Mouse (Mus musculus) megakaryocyte-erythroid progenitor cell, adult 5-6 weeks (primary cell): ENCODE results near the gene Chtop. TPM values are rescaled to one million over a fixed set of nuclear protein-coding genes. Genes with fewer than 3 reads are reported as not detected.
A peak's percentile ranks its signal among the peaks of the same experiment; 100 is the strongest.

Source experiments
- ATAC-seq: replicated peaks from 2 replicates; pipeline ENCODE4 v1.8.0; 2016; ENCODE audit warnings: mild to moderate bottlenecking, inconsistent platforms; ENCODE audit not compliant: severe bottlenecking, poor library complexity, low FRiP score, low TSS enrichment
- total RNA-seq, 2 experiments: library from RNA; stranded (forward) in 1 of 2; stranded (reverse) in 1 of 2; fragments of 200-1000, 215-1000 nt in 1 of 2; fragments of >200 nt in 1 of 2; fragmentation: Nextera tagmentation in 1 of 2; gene quantifications; 2 replicates each; pipeline ENCODE4 v1.2.3; 2014 to 2017

The Chtop gene
- total RNA-seq (2014; fragmentation: Nextera tagmentation) (122 and 154 TPM in 2 replicates), total RNA-seq (2017) (118 and 119 TPM in 2 replicates)

GRCm38 (mm10) chr3:90508950-90509746, at the start of gene Chtop:
TSS of gene Chtop (minus strand) at chr3:90509498.
- ATAC-seq = peak; percentile 78

- ATAC-seq = no peak
These were observed 46.7 kb upstream of the Chtop start for GRCm38 (mm10) chr3:90555954-90556353.

GRCm38 (mm10) chr3:90552231-90552630, 42.9 kb upstream of the Chtop start:
- ATAC-seq = no peak

GRCm38 (mm10) chr3:90550421-90550790, 41.1 kb upstream of the Chtop start:
- no peak for ATAC-seq

GRCm38 (mm10) chr3:90549676-90550420, 40.5 kb upstream of the Chtop start:
- ATAC-seq = no peak

- no peak for ATAC-seq
These were observed 31.6 kb upstream of the Chtop start for GRCm38 (mm10) chr3:90540904-90541303.

GRCm38 (mm10) chr3:90537905-90538296, 28.6 kb upstream of the Chtop start:
- ATAC-seq = no peak

GRCm38 (mm10) chr3:90537141-90537904, 28.0 kb upstream of the Chtop start, which contains the start of gene S100a16:
TSS of gene S100a16 (plus strand) at chr3:90537254.
- ATAC-seq = no peak; the same call in 1 of the 2 replicates

GRCm38 (mm10) chr3:90535446-90535845, 26.1 kb upstream of the Chtop start:
- ATAC-seq = no peak

GRCm38 (mm10) chr3:90531713-90532112, 22.4 kb upstream of the Chtop start:
- ATAC-seq = no peak

GRCm38 (mm10) chr3:90527291-90527873, 18.1 kb upstream of the Chtop start:
- no peak for ATAC-seq

- ATAC-seq = peak; percentile 95
These were observed 17.3 kb upstream of the Chtop start, which contains the start of gene S100a14 for GRCm38 (mm10) chr3:90526580-90526979. TSS of gene S100a14 (plus strand) at chr3:90526856.

GRCm38 (mm10) chr3:90526076-90526475, 16.8 kb upstream of the Chtop start:
- ATAC-seq = no peak

- ATAC-seq = peak; percentile 90
These were observed 16.1 kb upstream of the Chtop start for GRCm38 (mm10) chr3:90525421-90525820.

GRCm38 (mm10) chr3:90517711-90518110, 8.4 kb upstream of the Chtop start:
- no peak for ATAC-seq

- ATAC-seq = no peak
These were observed 6.5 kb upstream of the Chtop start for GRCm38 (mm10) chr3:90515789-90516188.

GRCm38 (mm10) chr3:90515242-90515641, 5.9 kb upstream of the Chtop start:
- ATAC-seq = no peak

- ATAC-seq = peak; percentile 83
These were observed 5.4 kb upstream of the Chtop start for GRCm38 (mm10) chr3:90514691-90515090.

- ATAC-seq = peak; percentile 61
These were observed 4.7 kb upstream of the Chtop start, which contains the start of the genes S100a1 and S100a13 for GRCm38 (mm10) chr3:90513796-90514590. TSS of gene S100a1 (minus strand) at chr3:90514392. TSS of gene S100a13 (plus strand) at chr3:90514435.
